Mouse (Mus musculus): ENCODE measurements around the gene Cd80.

The Cd80 gene

GRCm38 (mm10) chr16:38522129-38523084, 67.0 kb downstream of the Cd80 start, which contains the start of gene Timmdc1:
TSS of gene Timmdc1 (minus strand) at chr16:38522663.
- peak; percentile 98 for DNase-seq (ENCODE audit: low read depth, low spot score)

DNA sequence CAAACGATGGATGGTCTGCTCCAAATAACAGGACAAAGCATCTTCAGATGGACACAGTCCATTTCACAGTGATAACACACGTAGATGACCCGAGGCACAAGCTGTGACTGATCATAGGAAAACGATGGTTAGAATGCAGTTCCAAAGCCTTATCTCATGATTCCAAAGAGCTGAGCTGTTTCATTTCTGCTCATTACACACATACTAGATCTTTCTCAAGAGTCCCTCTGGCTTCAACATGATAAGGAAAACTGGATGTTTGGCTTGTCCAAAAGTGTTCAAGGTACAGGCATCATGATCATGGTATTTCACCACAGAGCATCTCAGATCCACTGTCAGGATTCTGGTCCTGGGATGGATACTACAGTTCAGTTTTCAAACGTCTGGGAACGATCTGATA, 70.9 kb downstream of the Cd80 start:
- no peak for DNase-seq (ENCODE audit: low read depth, low spot score)

DNA sequence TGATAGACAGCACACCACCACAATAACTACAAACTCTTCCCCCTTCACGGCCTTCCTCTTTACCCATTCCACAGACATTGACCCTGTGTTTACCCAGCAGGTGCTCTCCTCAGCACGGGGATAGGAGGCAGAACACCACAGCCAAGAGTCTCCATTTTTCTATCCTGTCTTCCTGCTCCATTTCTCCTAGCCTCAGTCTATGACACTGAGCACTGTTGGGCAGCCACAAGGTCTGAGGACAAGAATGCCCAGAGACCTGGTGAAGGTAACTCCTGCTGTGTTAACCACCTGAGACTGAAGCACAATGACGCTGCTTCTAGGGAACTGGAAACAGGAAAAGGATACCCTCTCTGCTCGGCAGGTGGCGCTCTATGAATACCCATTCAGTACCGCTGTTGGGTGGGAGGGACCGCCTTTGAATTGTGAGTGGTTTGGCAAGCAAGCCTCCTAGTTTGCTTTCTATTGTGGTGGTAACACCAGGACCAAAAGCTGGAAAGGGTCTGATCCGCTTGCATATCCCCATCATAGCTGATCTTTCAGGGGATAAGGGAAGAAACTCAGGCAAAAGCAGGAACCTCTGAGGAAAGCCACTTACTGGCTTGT, 81.3 kb downstream of the Cd80 start:
- DNase-seq (ENCODE audit: low read depth, low spot score), result peak; percentile 92

DNA sequence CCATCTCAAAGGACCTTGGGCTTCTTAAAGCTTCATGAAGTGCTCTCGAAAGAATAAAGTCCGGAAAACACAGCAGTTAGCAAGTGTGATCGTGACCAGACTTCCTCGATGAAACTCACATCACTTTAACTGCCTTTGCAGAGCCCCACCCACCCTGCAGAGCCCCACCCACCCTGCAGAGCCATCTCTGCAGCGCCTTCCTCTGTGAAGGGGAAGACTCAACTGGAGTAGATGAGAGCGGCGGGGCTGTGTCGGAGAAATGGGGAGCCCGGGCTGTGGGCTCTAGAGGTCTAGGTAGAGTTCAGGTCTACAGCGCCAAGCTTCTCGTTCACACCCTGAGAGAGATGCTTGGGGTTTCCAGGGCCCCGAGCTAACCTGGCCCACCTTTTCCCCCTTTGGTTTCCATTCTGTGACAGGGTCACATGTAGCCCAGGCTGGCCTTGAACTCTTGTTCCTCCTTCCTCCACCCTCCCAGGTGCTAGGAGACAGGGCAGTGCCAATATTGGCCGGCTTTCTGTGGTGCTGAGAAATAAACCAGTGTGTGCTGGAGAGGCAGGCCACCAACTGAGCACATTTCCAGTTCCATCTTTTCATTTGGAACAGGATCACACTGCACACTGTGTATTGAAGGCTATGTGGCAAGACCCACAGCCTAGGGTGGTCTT, 83.5 kb downstream of the Cd80 start:
- DNase-seq (ENCODE audit: low read depth, low spot score), result peak; percentile 78

All from ZHBTc4 (cell line).